Mouse (Mus musculus) G1E (cell line): ENCODE measurements at regions not wholly inside any gene's neighbourhood (a gene's known extent, or its start where the extent isn't known, plus 50 kb on each side); places are given as distances from the start of the nearest gene placed in this dataset.

Experiments
- CTCF ChIP-seq: IDR thresholded peaks from 2 replicates; pipeline ENCODE4 v1.5.1; 2012; ENCODE audit warnings: low read depth, low read length, inconsistent platforms, mixed read lengths
- GATA1 ChIP-seq: IDR thresholded peaks from 2 replicates; pipeline ENCODE4 v1.6.1; 2012; ENCODE audit warnings: borderline replicate concordance, low read length, inconsistent platforms, mixed read lengths
- TAL1 ChIP-seq: conservative IDR thresholded peaks from 2 replicates; pipeline ENCODE4 v1.6.1; 2012; ENCODE audit warnings: low read depth, low read length, inconsistent platforms, mixed read lengths

DNA sequence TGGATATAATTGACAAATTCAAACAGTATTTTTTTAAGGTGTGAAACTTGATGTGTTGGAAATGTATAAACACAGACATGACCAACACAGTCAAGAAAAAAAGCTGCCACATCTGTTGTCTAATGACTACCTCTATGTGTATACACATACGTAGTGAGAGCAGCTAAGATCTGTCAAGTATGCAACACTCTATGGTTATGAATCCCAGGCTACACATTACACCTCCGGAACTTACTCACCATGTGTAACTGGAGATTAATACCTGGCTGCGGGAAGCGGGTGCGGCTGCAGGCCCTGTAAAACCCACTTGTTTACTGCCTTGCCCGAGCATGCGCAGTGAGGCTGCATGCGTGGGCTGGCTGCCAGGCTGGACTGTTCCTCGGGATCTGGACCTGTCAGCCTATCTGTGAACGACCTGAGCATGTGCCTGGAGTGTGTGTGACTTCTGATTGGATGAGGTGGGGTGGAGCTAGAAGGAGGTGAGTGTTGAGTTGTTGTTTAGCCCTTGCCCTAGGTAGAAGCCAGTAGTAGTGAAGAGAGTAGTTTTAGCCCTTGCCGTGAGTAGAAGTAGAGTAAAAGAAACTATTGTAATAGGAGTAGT lies 211.1 kb downstream of the Sp3 start:
- TF ChIP-seq CTCF (no peak), TAL1 (no peak), GATA1 (no peak)
